Mouse (Mus musculus): ENCODE measurements around the gene Eif3m. TPM values are rescaled to one million over a fixed set of nuclear protein-coding genes. Genes with fewer than 3 reads are reported as not detected.

Gene Eif3m
- polyA plus RNA-seq, 1 experiment from 2014 or later = 273 TPM

- Histone ChIP-seq H3K4me1 (ENCODE audit: control insufficient read depth, insufficient read depth, low read length) (0 out of 2 replicates have a peak, but pooled peaks cover 6% of the 10 kb centered on the region), H3K4me2 (ENCODE audit: low read length) (no peak overlapping the region), H3K27me3 (replicated peaks; ENCODE audit: control insufficient read depth, insufficient read depth, low read length) (no peaks in the 10 kb centered on the region), H3K9ac (ENCODE audit: low read length) (no peak overlapping the region), H3K9me3 (replicated peaks; ENCODE audit: control insufficient read depth, low read length) (no peaks in the 10 kb centered on the region), H3K27ac (ENCODE audit: low read depth, low read length) (no peak overlapping the region), H3K4me3 (ENCODE audit: low read depth, low read length) (no peak overlapping the region), H3K36me3 (ENCODE audit: control insufficient read depth, insufficient read depth, low read length) (no peaks in the 10 kb centered on the region)
- 92% methylated on average over 2 of the region's 2 CpGs for WGBS
- DNase-seq (ENCODE audit: low spot score) (no peak), ATAC-seq (no peak)
Measured at GRCm38 (mm10) chr2:105021836-105022235, 5.0 kb upstream of the Eif3m start.

- no peak for ATAC-seq
- Histone ChIP-seq H3K36me3 (ENCODE audit: control insufficient read depth, insufficient read depth, low read length) (no peaks in the 10 kb centered on the region), H3K9me3 (replicated peaks; ENCODE audit: control insufficient read depth, low read length) (no peaks in the 10 kb centered on the region), H3K4me1 (ENCODE audit: control insufficient read depth, insufficient read depth, low read length) (0 out of 2 replicates have a peak, but pooled peaks cover 6% of the 10 kb centered on the region), H3K27me3 (replicated peaks; ENCODE audit: control insufficient read depth, insufficient read depth, low read length) (no peaks in the 10 kb centered on the region), H3K27ac (ENCODE audit: low read depth, low read length) (no peak overlapping the region), H3K9ac (ENCODE audit: low read length) (no peak overlapping the region), H3K4me2 (ENCODE audit: low read length) (no peak overlapping the region), H3K4me3 (ENCODE audit: low read depth, low read length) (no peak overlapping the region)
- no peak for DNase-seq (ENCODE audit: low spot score)
- WGBS = 82% methylated on average over 12 of the region's 12 CpGs
Measured at GRCm38 (mm10) chr2:105021256-105021655, 4.4 kb upstream of the Eif3m start.

GRCm38 (mm10) chr2:105019457-105019856 is 2.6 kb upstream of the Eif3m start:
- no peak for ATAC-seq
- WGBS = 93% methylated on average over 1 of the region's 1 CpGs
- DNase-seq (ENCODE audit: low spot score) = no peak

GRCm38 (mm10) chr2:105017802-105018201 is 922 bp upstream of the Eif3m start:
- Histone ChIP-seq H3K27ac (ENCODE audit: low read depth, low read length) (no peak overlapping the region), H3K36me3 (ENCODE audit: control insufficient read depth, insufficient read depth, low read length) (peaks cover 12% of the 10 kb centered on the region), H3K4me1 (ENCODE audit: control insufficient read depth, insufficient read depth, low read length) (0 out of 2 replicates have a peak, but pooled peaks cover 11% of the 10 kb centered on the region), H3K9ac (ENCODE audit: low read length) (no peak overlapping the region), H3K9me3 (replicated peaks; ENCODE audit: control insufficient read depth, low read length) (no peaks in the 10 kb centered on the region), H3K4me2 (ENCODE audit: low read length) (peak overlapping the region; percentile 88), H3K4me3 (ENCODE audit: low read depth, low read length) (no peak overlapping the region), H3K27me3 (replicated peaks; ENCODE audit: control insufficient read depth, insufficient read depth, low read length) (no peaks in the 10 kb centered on the region)
- 81% methylated on average over 3 of the region's 3 CpGs for WGBS
- DNase-seq (ENCODE audit: low spot score) (no peak), ATAC-seq (no peak)

More at GRCm38 (mm10) chr2:105019457-105019856, 2.6 kb upstream of the Eif3m start:
- H3K27me3 ChIP-seq (replicated peaks; ENCODE audit: control insufficient read depth, insufficient read depth, low read length) = no peaks in the 10 kb centered on the region
- H3K9me3 ChIP-seq (replicated peaks; ENCODE audit: control insufficient read depth, low read length) = no peaks in the 10 kb centered on the region
- H3K27ac ChIP-seq (ENCODE audit: low read depth, low read length) = no peak overlapping the region
- 0 out of 2 replicates have a peak, but pooled peaks cover 11% of the 10 kb centered on the region for H3K4me1 ChIP-seq (ENCODE audit: control insufficient read depth, insufficient read depth, low read length)
- H3K9ac ChIP-seq (ENCODE audit: low read length) = no peak overlapping the region
- no peaks in the 10 kb centered on the region for H3K36me3 ChIP-seq (ENCODE audit: control insufficient read depth, insufficient read depth, low read length)
- H3K4me3 ChIP-seq (ENCODE audit: low read depth, low read length) = no peak overlapping the region
- H3K4me2 ChIP-seq (ENCODE audit: low read length) = no peak overlapping the region

- peak overlapping the region; percentile 77 for H3K27ac ChIP-seq (ENCODE audit: low read depth, low read length)
- peak overlapping the region; percentile 84 for H3K4me3 ChIP-seq (ENCODE audit: low read depth, low read length)
- peak overlapping the region; percentile 88 for H3K4me2 ChIP-seq (ENCODE audit: low read length)
- WGBS = 1% methylated on average over 43 of the region's 43 CpGs
- no peaks in the 10 kb centered on the region for H3K9me3 ChIP-seq (replicated peaks; ENCODE audit: control insufficient read depth, low read length)
- no peaks in the 10 kb centered on the region for H3K27me3 ChIP-seq (replicated peaks; ENCODE audit: control insufficient read depth, insufficient read depth, low read length)
- H3K9ac ChIP-seq (ENCODE audit: low read length) = peak overlapping the region; percentile 86
- ATAC-seq = peak; percentile 81
- DNase-seq (ENCODE audit: low spot score) = peak; percentile 68
- peaks cover 25% of the 10 kb centered on the region for H3K36me3 ChIP-seq (ENCODE audit: control insufficient read depth, insufficient read depth, low read length)
- H3K4me1 ChIP-seq (ENCODE audit: control insufficient read depth, insufficient read depth, low read length) = 0 out of 2 replicates have a peak, but pooled peaks cover 11% of the 10 kb centered on the region
Measured at GRCm38 (mm10) chr2:105016192-105016966, 501 bp downstream of the Eif3m start.

GRCm38 (mm10) chr2:105007236-105007635 is 9.6 kb downstream of the Eif3m start:
- ATAC-seq (no peak), DNase-seq (ENCODE audit: low spot score) (no peak)
- Histone ChIP-seq H3K27me3 (replicated peaks; ENCODE audit: control insufficient read depth, insufficient read depth, low read length) (no peaks in the 10 kb centered on the region), H3K9me3 (replicated peaks; ENCODE audit: control insufficient read depth, low read length) (no peaks in the 10 kb centered on the region), H3K4me1 (ENCODE audit: control insufficient read depth, insufficient read depth, low read length) (no peaks in the 10 kb centered on the region), H3K27ac (ENCODE audit: low read depth, low read length) (no peak overlapping the region), H3K4me2 (ENCODE audit: low read length) (no peak overlapping the region), H3K36me3 (ENCODE audit: control insufficient read depth, insufficient read depth, low read length) (peaks cover 83% of the 10 kb centered on the region), H3K9ac (ENCODE audit: low read length) (no peak overlapping the region), H3K4me3 (ENCODE audit: low read depth, low read length) (no peak overlapping the region)

GRCm38 (mm10) chr2:104996201-104996600 is 20.7 kb downstream of the Eif3m start:
- no peak for ATAC-seq
- no peak overlapping the region for H3K4me3 ChIP-seq (ENCODE audit: low read depth, low read length)
- H3K9me3 ChIP-seq (replicated peaks; ENCODE audit: control insufficient read depth, low read length) = no peaks in the 10 kb centered on the region
- WGBS = 90% methylated on average over 3 of the region's 3 CpGs
- peaks cover 27% of the 10 kb centered on the region for H3K36me3 ChIP-seq (ENCODE audit: control insufficient read depth, insufficient read depth, low read length)
- H3K27me3 ChIP-seq (replicated peaks; ENCODE audit: control insufficient read depth, insufficient read depth, low read length) = no peaks in the 10 kb centered on the region
- H3K4me1 ChIP-seq (ENCODE audit: control insufficient read depth, insufficient read depth, low read length) = no peaks in the 10 kb centered on the region
- no peak overlapping the region for H3K9ac ChIP-seq (ENCODE audit: low read length)
- no peak overlapping the region for H3K27ac ChIP-seq (ENCODE audit: low read depth, low read length)
- DNase-seq (ENCODE audit: low spot score) = no peak
- no peak overlapping the region for H3K4me2 ChIP-seq (ENCODE audit: low read length)

- Histone ChIP-seq H3K36me3 (ENCODE audit: control insufficient read depth, insufficient read depth, low read length) (peaks cover 27% of the 10 kb centered on the region), H3K27me3 (replicated peaks; ENCODE audit: control insufficient read depth, insufficient read depth, low read length) (no peaks in the 10 kb centered on the region), H3K4me3 (ENCODE audit: low read depth, low read length) (no peak overlapping the region), H3K4me2 (ENCODE audit: low read length) (no peak overlapping the region), H3K27ac (ENCODE audit: low read depth, low read length) (no peak overlapping the region), H3K4me1 (ENCODE audit: control insufficient read depth, insufficient read depth, low read length) (no peaks in the 10 kb centered on the region), H3K9me3 (replicated peaks; ENCODE audit: control insufficient read depth, low read length) (no peaks in the 10 kb centered on the region), H3K9ac (ENCODE audit: low read length) (no peak overlapping the region)
- ATAC-seq (no peak), DNase-seq (ENCODE audit: low spot score) (no peak)
- 88% methylated on average over 2 of the region's 2 CpGs for WGBS
Measured at GRCm38 (mm10) chr2:104994436-104994835, 22.4 kb downstream of the Eif3m start.

GRCm38 (mm10) chr2:104988974-104989373 is 27.9 kb downstream of the Eif3m start:
- H3K27me3 ChIP-seq (replicated peaks; ENCODE audit: control insufficient read depth, insufficient read depth, low read length) = no peaks in the 10 kb centered on the region
- H3K4me3 ChIP-seq (ENCODE audit: low read depth, low read length) = no peak overlapping the region
- no peaks in the 10 kb centered on the region for H3K4me1 ChIP-seq (ENCODE audit: control insufficient read depth, insufficient read depth, low read length)
- no peak overlapping the region for H3K4me2 ChIP-seq (ENCODE audit: low read length)
- H3K36me3 ChIP-seq (ENCODE audit: control insufficient read depth, insufficient read depth, low read length) = 0 out of 2 replicates have a peak, but pooled peaks cover 3% of the 10 kb centered on the region
- no peak overlapping the region for H3K9ac ChIP-seq (ENCODE audit: low read length)
- no peak overlapping the region for H3K27ac ChIP-seq (ENCODE audit: low read depth, low read length)
- DNase-seq (ENCODE audit: low spot score) = no peak
- no peaks in the 10 kb centered on the region for H3K9me3 ChIP-seq (replicated peaks; ENCODE audit: control insufficient read depth, low read length)
- WGBS = 71% methylated on average over 1 of the region's 1 CpGs
- no peak for ATAC-seq
